Mouse (Mus musculus) heart, adult 2 months (tissue): ENCODE results near the gene Rnf180.
"Not testable (repeated sequence)": the region's sequence is repeated elsewhere in the genome, so short reads cannot be mapped to it uniquely, and the experiment has no call there.

Experiments used
- CTCF ChIP-seq: fragments of 200-600 bp; IDR thresholded peaks from 2 replicates; pipeline ENCODE4 v1.8.1; 2022; ENCODE audit warnings: antibody characterized with exemption, mild to moderate bottlenecking, moderate library complexity
- EP300 ChIP-seq: fragments of 200-500 bp; IDR thresholded peaks from 2 replicates; pipeline ENCODE4 v1.6.1; 2011; ENCODE audit warnings: low read depth, low read length, control low read depth; ENCODE audit not compliant: insufficient read depth
- POLR2A ChIP-seq: fragments of 200-500 bp; IDR thresholded peaks from 2 replicates; pipeline ENCODE4 v1.6.1; 2011; ENCODE audit warnings: mild to moderate bottlenecking, low read depth, low read length, control low read depth; ENCODE audit not compliant: insufficient read depth

DNA sequence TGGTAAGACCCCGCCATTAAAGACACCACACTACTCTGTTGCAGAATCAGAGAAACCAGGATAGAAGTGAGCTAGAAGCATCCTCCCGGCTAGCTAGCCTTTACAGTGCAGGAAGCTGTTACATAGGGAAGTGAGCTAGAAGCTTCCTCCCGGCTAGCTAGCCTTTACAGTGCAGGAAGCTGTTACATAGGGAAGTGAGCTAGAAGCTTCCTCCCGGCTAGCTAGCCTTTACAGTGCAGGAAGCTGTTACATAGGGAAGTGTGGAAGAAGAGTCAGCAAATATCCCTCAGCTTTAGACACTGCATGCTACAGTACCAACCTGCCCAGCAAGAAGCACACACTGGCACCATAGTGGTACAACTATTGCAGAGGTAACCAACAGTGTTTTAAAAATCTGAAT lies 15.9 kb upstream of the Rnf180 start:
- TF ChIP-seq POLR2A, EP300, CTCF: not testable (repeated sequence)
